Mouse (Mus musculus): ENCODE measurements around the gene Pard3.

- TF ChIP-seq CTCF (conservative IDR thresholded peaks at IDR 0.05 in 1 of 2, IDR thresholded peaks at IDR 0.05 in 1 of 2; ENCODE audit: low read depth in 2 of 2, low read length in 2 of 2): no peak
- no peak for TF ChIP-seq HCFC1 (IDR thresholded peaks at IDR 0.05; ENCODE audit: low read depth, low read length)
- TF ChIP-seq NRF1 (IDR thresholded peaks at IDR 0.05; ENCODE audit: low read depth, low read length): no peak
- TF ChIP-seq UBTF (IDR thresholded peaks at IDR 0.05; ENCODE audit: low read depth, low read length): no peak
These were observed 452.4 kb downstream of the Pard3 start for GRCm38 (mm10) chr8:127516043-127516442.
